ENCODE assay signal across 9 mouse cellular contexts in genomic region chr17:70397220-70397619, GRCm38 (mm10).
DNase-seq lines count a peak whose midpoint lies in the region; ATAC-seq and TF ChIP-seq lines count a peak whose summit lies in the region.
"Had no signal": no experiment of that assay in that cellular context is flagged by ENCODE, and none has a peak within 500 bp of the region (broad histone marks: within the 10 kb centered on the region; RNA-seq: fewer than 3 reads in every experiment).

No protein-coding gene starts in this region.

- H3K9me3 ChIP-seq in hindbrain, embryonic 10.5 days: no peaks in the 10 kb centered on the region
- H3K9me3 ChIP-seq in hindbrain, embryonic 12.5 days (replicated peaks): no peaks in the 10 kb centered on the region
- H3K9me3 ChIP-seq in forebrain, embryonic 14.5 days (replicated peaks; ENCODE audit: control insufficient read depth, low read length): no peaks in the 10 kb centered on the region
- no peaks in the 10 kb centered on the region for H3K9me3 ChIP-seq in heart, embryonic 12.5 days (replicated peaks)

- no peak for ATAC-seq in hindbrain, embryonic 12.5 days (ENCODE audit: low FRiP score)
- ATAC-seq in forebrain, embryonic 14.5 days: peak; percentile 60
- no peak for ATAC-seq in heart, embryonic 12.5 days (ENCODE audit: insufficient number of reproducible peaks, low FRiP score)

- TF ChIP-seq CTCF in brain, embryonic 14.5 days (IDR thresholded peaks at IDR 0.05; ENCODE audit: borderline replicate concordance, extremely low read depth, insufficient read depth, insufficient read length): no peak

- H3K27ac ChIP-seq in hindbrain, embryonic 10.5 days: no peak overlapping the region
- H3K27ac ChIP-seq in hindbrain, embryonic 12.5 days: no peak overlapping the region
- no peak overlapping the region for H3K27ac ChIP-seq in forebrain, embryonic 14.5 days (ENCODE audit: low read depth, low read length)
- no peak overlapping the region for H3K27ac ChIP-seq in heart, embryonic 12.5 days (ENCODE audit: poor library complexity, severe bottlenecking)

- intact Hi-C loops in gastrocnemius, postnatal 14 days (cut with DNase I; ENCODE audit: low total_unique reads): no loop called here

- no peaks in the 10 kb centered on the region for H3K36me3 ChIP-seq in hindbrain, embryonic 10.5 days
- no peaks in the 10 kb centered on the region for H3K36me3 ChIP-seq in hindbrain, embryonic 12.5 days
- H3K36me3 ChIP-seq in forebrain, embryonic 14.5 days (ENCODE audit: control insufficient read depth, insufficient read depth, low read length): no peaks in the 10 kb centered on the region
- no peaks in the 10 kb centered on the region for H3K36me3 ChIP-seq in heart, embryonic 12.5 days

- H3K4me3 ChIP-seq in hindbrain, embryonic 10.5 days: no peak overlapping the region
- H3K4me3 ChIP-seq in hindbrain, embryonic 12.5 days: no peak overlapping the region
- no peak overlapping the region for H3K4me3 ChIP-seq in forebrain, embryonic 14.5 days (ENCODE audit: low read depth, low read length)
- no peak overlapping the region for H3K4me3 ChIP-seq in heart, embryonic 12.5 days
- H3K4me3 ChIP-seq: myocyte had no signal

- 59% methylated on average over 3 of the region's 3 CpGs for WGBS in hindbrain, embryonic 10.5 days
- WGBS in hindbrain, embryonic 12.5 days: 45% methylated on average over 3 of the region's 3 CpGs
- 18% methylated on average over 3 of the region's 3 CpGs for WGBS in forebrain, embryonic 14.5 days
- 46% methylated on average over 3 of the region's 3 CpGs for WGBS in heart, embryonic 12.5 days

- peak; percentile 22 for DNase-seq in hindbrain, embryonic 10.5 days (ENCODE audit: low spot score)
- DNase-seq in brain, embryonic 14.5 days (ENCODE audit: low read depth): peak; percentile 71
- DNase-seq in forebrain, embryonic 14.5 days (ENCODE audit: low spot score): peak; percentile 55
- peak; percentile 11 for DNase-seq in lung, postnatal 36 days
- no peak for DNase-seq in urinary bladder, postnatal 14 days (ENCODE audit: low spot score)
- no peak for DNase-seq in gastrocnemius, postnatal 14 days

- TF ChIP-seq POLR2A in brain, embryonic 14.5 days (IDR thresholded peaks at IDR 0.05; ENCODE audit: borderline replicate concordance, extremely low read depth, insufficient read depth, insufficient read length, poor library complexity, severe bottlenecking): no peak

- no peak overlapping the region for H3K9ac ChIP-seq in hindbrain, embryonic 12.5 days
- no peak overlapping the region for H3K9ac ChIP-seq in forebrain, embryonic 14.5 days (ENCODE audit: low read length)
- no peak overlapping the region for H3K9ac ChIP-seq in heart, embryonic 12.5 days

- H3K4me2 ChIP-seq in hindbrain, embryonic 12.5 days (replicated peaks): no peak overlapping the region
- 0 out of 2 replicates have a peak overlapping the region, but pooled peaks have one; percentile 3 for H3K4me2 ChIP-seq in forebrain, embryonic 14.5 days (ENCODE audit: low read length)
- no peak overlapping the region for H3K4me2 ChIP-seq in heart, embryonic 12.5 days

- no peaks in the 10 kb centered on the region for H3K27me3 ChIP-seq in hindbrain, embryonic 10.5 days (ENCODE audit: insufficient read depth, poor library complexity, severe bottlenecking)
- H3K27me3 ChIP-seq in hindbrain, embryonic 12.5 days: no peaks in the 10 kb centered on the region
- H3K27me3 ChIP-seq in forebrain, embryonic 14.5 days (replicated peaks; ENCODE audit: control insufficient read depth, insufficient read depth, low read length): no peaks in the 10 kb centered on the region
- H3K27me3 ChIP-seq in heart, embryonic 12.5 days (replicated peaks): no peaks in the 10 kb centered on the region

- 0 out of 2 replicates have a peak, but pooled peaks cover 5% of the 10 kb centered on the region for H3K4me1 ChIP-seq in hindbrain, embryonic 10.5 days (replicated peaks)
- no peaks in the 10 kb centered on the region for H3K4me1 ChIP-seq in hindbrain, embryonic 12.5 days
- H3K4me1 ChIP-seq in forebrain, embryonic 14.5 days (ENCODE audit: control insufficient read depth, insufficient read depth, low read length): peaks cover 4% of the 10 kb centered on the region; the same call in 1 of the 2 replicates
- no peaks in the 10 kb centered on the region for H3K4me1 ChIP-seq in heart, embryonic 12.5 days (replicated peaks)

Comparison
In these comparisons a context has a peak if more than half of its experiments do, and no peak if none do; other contexts are left out.
1. DNase-seq: peak in hindbrain, embryonic 10.5 days (single experiment), brain, embryonic 14.5 days (single experiment), forebrain, embryonic 14.5 days (single experiment) and lung, postnatal 36 days (single experiment); none in urinary bladder, postnatal 14 days (single experiment) and gastrocnemius, postnatal 14 days (single experiment).